Mouse (Mus musculus) gastrocnemius, adult 2 months (tissue): ENCODE data around the gene Zfp13. TPM values are rescaled to one million over a fixed set of nuclear protein-coding genes. Genes with fewer than 3 reads are reported as not detected.

ENCODE experiments used
- total RNA-seq, 2 experiments: library from RNA; stranded (reverse); gene quantifications; 2 replicates each; pipeline ENCODE4 v1.2.3; 2021

Zfp13 gene
- total RNA-seq, 2 experiments from 2014 or later = 1.5 to 2.1 TPM

Other genes starting within 250 kb of the Zfp13 start
- not detected for gene Vmn2r116, start 214.9 kb downstream of the Zfp13 start, total RNA-seq
- gene Vmn2r117, start 119.8 kb downstream of the Zfp13 start, total RNA-seq = not detected
- gene Zfp213, start 35.2 kb downstream of the Zfp13 start, total RNA-seq = 1 to 10 TPM; 2.0 to 3.3 TPM
- not detected for gene Zscan10, start 1.4 kb upstream of the Zfp13 start, total RNA-seq
- gene Mmp25, start 45.8 kb upstream of the Zfp13 start, total RNA-seq = under 1 TPM in 1 of 2 experiments, not detected in 1; 0.06 TPM
- gene Bicdl2, start 61.0 kb upstream of the Zfp13 start, total RNA-seq = not detected
- 100 to 1,000 TPM; 112 to 137 TPM for gene Hcfc1r1, start 74.1 kb upstream of the Zfp13 start, total RNA-seq
- 1 to 10 TPM; 6.3 to 8.8 TPM for gene Thoc6, start 74.4 kb upstream of the Zfp13 start, total RNA-seq
- 10 to 100 TPM; 19.5 to 27.5 TPM for gene Tnfrsf12a, start 78.0 kb upstream of the Zfp13 start, total RNA-seq
- not detected for gene Cldn6, start 79.8 kb upstream of the Zfp13 start, total RNA-seq
- under 1 TPM; 0.15 to 0.17 TPM for gene Cldn9, start 84.5 kb upstream of the Zfp13 start, total RNA-seq
- not detected for gene 1520401A03Rik, start 123.3 kb upstream of the Zfp13 start, total RNA-seq
- gene Pkmyt1, start 126.8 kb upstream of the Zfp13 start, total RNA-seq = under 1 TPM; 0.53 to 0.64 TPM
- gene Paqr4, start 141.4 kb upstream of the Zfp13 start, total RNA-seq = 1 to 10 TPM; 2.7 to 4.0 TPM
- gene Kremen2, start 146.3 kb upstream of the Zfp13 start, total RNA-seq = not detected
- 10 to 100 TPM; 43.3 to 50.4 TPM for gene Flywch1, start 172.1 kb upstream of the Zfp13 start, total RNA-seq
- gene Flywch2, start 186.6 kb upstream of the Zfp13 start, total RNA-seq = under 1 TPM; 0.47 to 0.51 TPM
- gene Srrm2, start 191.0 kb upstream of the Zfp13 start, total RNA-seq = 100 to 1,000 TPM; 178 to 227 TPM
- 100 to 1,000 TPM; 296 to 351 TPM for gene Elob, start 229.6 kb upstream of the Zfp13 start, total RNA-seq
- gene Prss33, start 236.6 kb upstream of the Zfp13 start, total RNA-seq = not detected
- not detected for gene Prss32, start 244.4 kb upstream of the Zfp13 start, total RNA-seq
- not detected for gene Prss41, start 244.7 kb upstream of the Zfp13 start, total RNA-seq